Mouse (Mus musculus): ENCODE measurements around the gene Ston1. TPM values are rescaled to one million over a fixed set of nuclear protein-coding genes. Genes with fewer than 3 reads are reported as not detected.

Gene Ston1
- polyA plus RNA-seq, 1 experiment from 2014 or later = 9.9 TPM

DNA sequence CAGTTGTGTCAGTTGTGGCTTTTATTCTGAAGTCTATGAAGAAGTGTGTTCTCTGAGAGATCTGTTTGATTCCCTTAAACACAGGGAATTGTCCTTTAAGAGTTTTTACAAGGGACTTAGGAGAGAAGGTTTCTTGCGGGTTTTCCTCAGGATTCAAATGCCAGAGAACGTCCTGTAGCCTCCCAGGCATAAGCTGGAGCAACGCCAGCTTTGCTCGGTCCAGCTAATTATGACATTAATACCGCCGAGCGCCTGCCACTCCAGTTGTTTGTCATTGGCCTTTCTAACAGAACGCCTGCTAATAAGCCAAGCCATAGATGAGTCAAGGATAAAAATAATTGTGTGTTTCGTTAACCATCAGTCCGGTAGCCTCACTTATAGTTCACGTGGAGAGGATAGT, 90.7 kb downstream of the Ston1 start:
- 74% methylated on average over 11 of the region's 11 CpGs for WGBS
- DNase-seq (ENCODE audit: low spot score) (no peak), ATAC-seq (replicated peaks; ENCODE audit: low FRiP score, low TSS enrichment, low read depth) (no peak)
- Histone ChIP-seq H3K4me2 (ENCODE audit: low read length) (no peak overlapping the region), H3K27ac (ENCODE audit: low read depth) (no peak overlapping the region), H3K4me1 (replicated peaks; ENCODE audit: control insufficient read depth, insufficient read depth, low read length) (no peaks in the 10 kb centered on the region), H3K36me3 (ENCODE audit: control insufficient read depth, insufficient read depth, low read length) (no peaks in the 10 kb centered on the region), H3K4me3 (ENCODE audit: low read depth, low read length) (no peak overlapping the region), H3K27me3 (replicated peaks; ENCODE audit: control insufficient read depth, insufficient read depth, low read length) (no peaks in the 10 kb centered on the region), H3K9ac (ENCODE audit: low read length) (no peak overlapping the region), H3K9me3 (ENCODE audit: control insufficient read depth, low read length) (no peaks in the 10 kb centered on the region)

DNA sequence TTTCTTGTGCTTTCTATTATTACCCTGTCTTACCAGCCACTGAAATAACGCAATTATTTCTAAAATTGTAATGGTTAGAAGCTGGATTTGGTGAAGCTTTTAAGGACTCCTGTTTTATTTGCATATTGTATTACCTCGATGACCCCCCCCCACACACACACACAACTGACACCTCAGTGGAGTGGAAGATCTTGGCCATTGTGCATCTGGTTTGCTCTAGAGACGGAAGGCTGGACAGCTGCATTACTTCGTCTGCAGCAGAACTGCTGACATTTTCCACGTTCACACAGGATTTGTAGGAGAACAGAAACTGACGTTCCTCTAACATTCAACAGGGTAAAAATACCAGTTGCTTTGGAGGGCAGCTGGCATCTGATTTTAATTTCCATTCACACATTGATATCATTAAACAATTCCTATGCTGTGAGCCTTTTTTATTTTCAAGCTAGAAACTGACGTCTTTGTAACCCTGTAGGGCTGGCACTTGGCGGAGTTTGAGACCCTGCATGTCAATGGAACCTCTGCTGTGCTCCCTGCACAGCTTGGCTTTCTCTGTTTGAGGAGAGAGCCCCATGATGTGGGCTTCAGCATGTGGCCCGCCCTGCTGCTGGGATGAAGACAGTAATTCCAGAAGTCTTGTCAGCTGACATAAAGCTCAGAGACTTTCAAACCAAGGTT, 99.3 kb downstream of the Ston1 start:
- Histone ChIP-seq H3K27me3 (replicated peaks; ENCODE audit: control insufficient read depth, insufficient read depth, low read length) (no peaks in the 10 kb centered on the region), H3K27ac (ENCODE audit: low read depth) (peak overlapping the region; percentile 60), H3K4me2 (ENCODE audit: low read length) (no peak overlapping the region), H3K36me3 (ENCODE audit: control insufficient read depth, insufficient read depth, low read length) (no peaks in the 10 kb centered on the region), H3K9me3 (ENCODE audit: control insufficient read depth, low read length) (0 out of 2 replicates have a peak, but pooled peaks cover 2% of the 10 kb centered on the region), H3K9ac (ENCODE audit: low read length) (no peak overlapping the region), H3K4me1 (replicated peaks; ENCODE audit: control insufficient read depth, insufficient read depth, low read length) (peaks cover 16% of the 10 kb centered on the region), H3K4me3 (ENCODE audit: low read depth, low read length) (no peak overlapping the region)
- no peak for ATAC-seq (replicated peaks; ENCODE audit: low FRiP score, low TSS enrichment, low read depth)
- no peak for DNase-seq (ENCODE audit: low spot score)
- WGBS = 48% methylated on average over 9 of the region's 9 CpGs

DNA sequence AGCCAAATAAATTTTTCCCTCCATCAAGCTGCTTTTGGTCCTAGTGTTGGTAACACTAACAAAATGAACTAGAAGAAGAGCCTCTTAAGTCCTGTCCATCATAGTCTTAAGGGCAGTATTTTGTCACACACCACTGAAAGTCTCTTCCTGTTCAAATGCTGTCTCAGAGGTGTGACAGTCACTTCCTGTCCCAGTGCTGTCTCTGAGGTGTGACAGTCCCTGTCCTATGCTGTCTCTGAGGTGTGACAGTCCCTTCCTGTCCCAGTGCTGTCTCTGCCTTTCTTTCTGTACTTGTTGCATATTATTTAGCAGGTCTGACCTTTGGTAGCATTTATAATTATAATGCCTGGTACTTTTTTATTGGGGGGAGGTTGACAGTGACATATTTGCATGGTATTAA, 103.4 kb downstream of the Ston1 start:
- no peak overlapping the region for H3K9ac ChIP-seq (ENCODE audit: low read length)
- no peaks in the 10 kb centered on the region for H3K36me3 ChIP-seq (ENCODE audit: control insufficient read depth, insufficient read depth, low read length)
- no peak overlapping the region for H3K4me2 ChIP-seq (ENCODE audit: low read length)
- no peak overlapping the region for H3K27ac ChIP-seq (ENCODE audit: low read depth)
- ATAC-seq (replicated peaks; ENCODE audit: low FRiP score, low TSS enrichment, low read depth) (no peak), DNase-seq (ENCODE audit: low spot score) (no peak)
- H3K9me3 ChIP-seq (ENCODE audit: control insufficient read depth, low read length) = 0 out of 2 replicates have a peak, but pooled peaks cover 2% of the 10 kb centered on the region
- H3K27me3 ChIP-seq (replicated peaks; ENCODE audit: control insufficient read depth, insufficient read depth, low read length) = no peaks in the 10 kb centered on the region
- no peak overlapping the region for H3K4me3 ChIP-seq (ENCODE audit: low read depth, low read length)
- peaks cover 24% of the 10 kb centered on the region for H3K4me1 ChIP-seq (replicated peaks; ENCODE audit: control insufficient read depth, insufficient read depth, low read length)

DNA sequence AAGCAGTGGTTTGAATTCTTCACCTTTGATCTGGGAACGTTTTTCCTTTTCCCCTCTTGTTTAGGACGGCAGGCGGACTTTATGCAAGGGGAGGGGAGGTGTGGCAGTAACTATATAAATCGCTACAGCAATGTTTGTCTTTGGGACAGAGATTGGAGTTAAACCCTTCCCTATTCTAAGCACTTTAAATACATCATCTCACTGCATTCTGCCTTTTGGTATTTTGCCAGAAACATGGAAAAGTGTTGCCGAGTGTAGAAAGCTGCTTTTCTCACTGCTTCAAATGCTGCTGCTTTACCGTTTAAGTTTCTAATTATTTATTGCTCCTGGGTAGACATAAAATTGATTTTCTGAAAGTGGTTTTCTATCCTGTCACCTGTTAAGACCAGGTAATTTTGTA, 104.9 kb downstream of the Ston1 start:
- H3K27ac ChIP-seq (ENCODE audit: low read depth) = no peak overlapping the region
- 6% methylated on average over 6 of the region's 6 CpGs for WGBS
- no peak for DNase-seq (ENCODE audit: low spot score)
- H3K4me2 ChIP-seq (ENCODE audit: low read length) = peak overlapping the region; percentile 34
- H3K9ac ChIP-seq (ENCODE audit: low read length) = no peak overlapping the region
- no peak overlapping the region for H3K4me3 ChIP-seq (ENCODE audit: low read depth, low read length)
- H3K36me3 ChIP-seq (ENCODE audit: control insufficient read depth, insufficient read depth, low read length) = no peaks in the 10 kb centered on the region
- ATAC-seq (replicated peaks; ENCODE audit: low FRiP score, low TSS enrichment, low read depth) = no peak
- no peaks in the 10 kb centered on the region for H3K27me3 ChIP-seq (replicated peaks; ENCODE audit: control insufficient read depth, insufficient read depth, low read length)
- 0 out of 2 replicates have a peak, but pooled peaks cover 2% of the 10 kb centered on the region for H3K9me3 ChIP-seq (ENCODE audit: control insufficient read depth, low read length)
- H3K4me1 ChIP-seq (replicated peaks; ENCODE audit: control insufficient read depth, insufficient read depth, low read length) = peaks cover 12% of the 10 kb centered on the region

DNA sequence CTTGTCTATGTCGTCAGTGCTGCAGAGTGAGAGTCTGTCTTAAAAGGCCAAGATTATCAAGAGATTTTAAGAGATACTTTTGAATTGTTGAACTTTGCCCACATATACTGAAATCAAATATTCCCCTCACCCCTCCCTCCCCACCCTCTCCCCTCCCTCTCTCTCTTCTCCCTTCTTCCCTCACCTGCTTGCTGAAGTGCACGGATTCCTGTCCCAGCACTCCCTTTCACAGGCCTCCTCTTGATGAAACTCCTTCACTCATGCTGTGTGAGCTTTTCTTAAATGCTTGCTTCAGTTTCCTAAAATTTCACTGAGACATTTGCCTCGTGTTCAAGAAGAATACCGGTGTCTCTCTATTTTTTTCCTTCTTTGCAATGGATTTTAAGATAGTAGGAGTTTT, 105.6 kb downstream of the Ston1 start:
- WGBS = 39% methylated on average over 4 of the region's 4 CpGs
- Histone ChIP-seq H3K27ac (ENCODE audit: low read depth) (no peak overlapping the region), H3K9ac (ENCODE audit: low read length) (no peak overlapping the region), H3K4me1 (replicated peaks; ENCODE audit: control insufficient read depth, insufficient read depth, low read length) (peaks cover 11% of the 10 kb centered on the region), H3K36me3 (ENCODE audit: control insufficient read depth, insufficient read depth, low read length) (no peaks in the 10 kb centered on the region), H3K4me3 (ENCODE audit: low read depth, low read length) (no peak overlapping the region), H3K9me3 (ENCODE audit: control insufficient read depth, low read length) (0 out of 2 replicates have a peak, but pooled peaks cover 2% of the 10 kb centered on the region), H3K4me2 (ENCODE audit: low read length) (no peak overlapping the region), H3K27me3 (replicated peaks; ENCODE audit: control insufficient read depth, insufficient read depth, low read length) (no peaks in the 10 kb centered on the region)
- no peak for ATAC-seq (replicated peaks; ENCODE audit: low FRiP score, low TSS enrichment, low read depth)
- DNase-seq (ENCODE audit: low spot score) = no peak

DNA sequence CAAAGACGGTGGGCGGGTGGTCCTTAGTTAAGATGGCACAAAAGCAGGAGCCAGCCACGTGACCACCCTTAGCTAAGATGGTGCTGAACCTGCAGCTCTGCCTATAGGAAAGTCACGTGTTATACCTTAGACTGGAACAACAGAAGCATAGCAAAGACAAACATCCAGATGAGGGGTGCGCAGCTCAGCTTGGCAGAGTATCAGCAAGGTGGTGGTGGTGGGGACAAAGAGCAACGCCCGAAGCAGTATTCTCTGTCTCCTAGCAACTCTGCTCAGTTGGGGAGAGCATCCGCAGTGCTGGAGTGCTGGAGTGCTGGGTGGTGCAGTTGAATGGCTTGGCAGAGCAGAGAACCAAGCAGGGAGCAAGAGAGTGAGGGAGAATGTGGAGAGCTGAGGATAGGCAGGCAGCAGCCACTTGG, 108.8 kb downstream of the Ston1 start:
- Histone ChIP-seq H3K4me3 (ENCODE audit: low read depth, low read length) (no peak overlapping the region), H3K27ac (ENCODE audit: low read depth) (no peak overlapping the region), H3K9me3 (ENCODE audit: control insufficient read depth, low read length) (no peaks in the 10 kb centered on the region), H3K36me3 (ENCODE audit: control insufficient read depth, insufficient read depth, low read length) (no peaks in the 10 kb centered on the region), H3K9ac (ENCODE audit: low read length) (no peak overlapping the region), H3K4me1 (replicated peaks; ENCODE audit: control insufficient read depth, insufficient read depth, low read length) (peaks cover 11% of the 10 kb centered on the region), H3K4me2 (ENCODE audit: low read length) (no peak overlapping the region), H3K27me3 (replicated peaks; ENCODE audit: control insufficient read depth, insufficient read depth, low read length) (no peaks in the 10 kb centered on the region)
- DNase-seq (ENCODE audit: low spot score) (no peak), ATAC-seq (replicated peaks; ENCODE audit: low FRiP score, low TSS enrichment, low read depth) (no peak)
- WGBS = 53% methylated on average over 8 of the region's 8 CpGs

Other genes with a start within 250 kb of the Ston1 start
- gene Foxn2, start 157.0 kb upstream of the Ston1 start, polyA plus RNA-seq (2014; fragmentation: Nextera tagmentation; extraction: Ambion mirVana) = 12.1 and 13.5 TPM in 2 replicates
- gene Ppp1r21, start 67.6 kb upstream of the Ston1 start, polyA plus RNA-seq (2014; fragmentation: Nextera tagmentation; extraction: Ambion mirVana) = 29.5 and 30.1 TPM in 2 replicates
- 0.50 and 0.92 TPM in 2 replicates for gene Gtf2a1l, start 71.0 kb downstream of the Ston1 start, polyA plus RNA-seq (2014; fragmentation: Nextera tagmentation; extraction: Ambion mirVana)
- 0.11 and 0.30 TPM in 2 replicates for gene Lhcgr, start 194.3 kb downstream of the Ston1 start, polyA plus RNA-seq (2014; fragmentation: Nextera tagmentation; extraction: Ambion mirVana)

Measured in intestine, embryonic 14.5 days (tissue).